Mouse (Mus musculus) kidney, postnatal 25 days (tissue): ENCODE results near the gene Gtf2a2.

Experiments
- DNase-seq, 2 experiments: peaks; one replicate each; pipeline ENCODE4 v3.0.0; 2021; ENCODE audit warnings: mixed read lengths in 2 of 2

Gene Gtf2a2

GRCm38 (mm10) chr9:70012408-70012901 is at the start of gene Gtf2a2:
Gene Gtf2a2, plus strand, starts transcription at chr9:70012550.
- peak; percentile 96 for DNase-seq

DNA sequence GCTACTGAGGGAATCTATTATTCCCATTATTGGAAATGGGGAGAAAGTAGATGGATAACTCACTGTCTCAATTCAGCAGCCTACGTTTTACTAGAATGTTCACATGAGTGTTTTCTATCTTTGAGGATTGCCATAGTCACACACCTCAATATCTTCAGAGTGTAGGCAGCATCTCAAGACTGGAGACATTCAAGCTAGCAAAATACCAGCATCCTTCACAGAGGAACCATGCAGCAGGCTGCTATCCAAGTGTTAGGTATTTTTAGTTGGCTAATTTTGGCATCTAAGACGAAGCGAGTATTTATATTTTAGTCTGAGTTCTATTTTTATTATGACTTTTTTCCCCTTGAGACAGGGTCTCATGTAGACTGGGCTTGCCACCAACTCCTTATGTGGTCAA is 48.0 kb upstream of the Gtf2a2 start:
- no peak for DNase-seq

DNA sequence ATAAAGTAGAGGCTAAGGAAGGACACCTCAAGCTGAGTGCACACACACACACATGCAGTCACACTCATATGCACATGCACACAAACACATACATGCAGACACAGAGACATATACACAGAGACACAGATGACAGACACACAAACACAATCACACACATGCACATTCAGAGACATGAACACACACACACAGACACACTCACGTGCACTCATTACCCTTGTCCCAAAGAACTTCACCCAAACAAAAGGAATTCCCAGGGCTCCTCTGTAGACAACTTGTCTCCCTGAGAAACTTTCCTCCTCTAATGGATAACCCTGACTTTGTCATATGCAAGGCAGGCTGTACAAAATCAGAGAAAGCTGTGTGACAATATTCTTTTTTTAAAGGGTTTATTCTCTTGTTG is 26.8 kb upstream of the Gtf2a2 start:
- DNase-seq: no peak

DNA sequence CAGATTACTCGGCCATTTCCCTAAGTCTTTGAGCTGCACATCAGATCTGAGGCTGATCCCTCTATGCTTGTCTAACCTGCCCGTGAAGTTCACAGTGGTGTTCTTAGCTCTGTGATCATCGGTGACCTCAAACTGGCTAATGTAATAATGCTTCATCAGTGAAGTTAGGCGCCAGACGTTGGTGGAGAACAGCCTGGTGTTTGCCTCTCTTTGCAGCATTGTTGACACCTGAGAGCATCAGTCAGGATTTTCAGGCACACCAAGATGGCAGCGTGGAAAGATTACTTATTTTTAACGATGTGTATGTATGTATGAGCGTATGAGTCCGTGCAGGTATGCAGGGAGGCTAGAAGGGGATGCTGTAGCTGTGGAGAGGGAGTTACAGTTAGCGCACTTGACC is 26.3 kb upstream of the Gtf2a2 start:
- no peak for DNase-seq

DNA sequence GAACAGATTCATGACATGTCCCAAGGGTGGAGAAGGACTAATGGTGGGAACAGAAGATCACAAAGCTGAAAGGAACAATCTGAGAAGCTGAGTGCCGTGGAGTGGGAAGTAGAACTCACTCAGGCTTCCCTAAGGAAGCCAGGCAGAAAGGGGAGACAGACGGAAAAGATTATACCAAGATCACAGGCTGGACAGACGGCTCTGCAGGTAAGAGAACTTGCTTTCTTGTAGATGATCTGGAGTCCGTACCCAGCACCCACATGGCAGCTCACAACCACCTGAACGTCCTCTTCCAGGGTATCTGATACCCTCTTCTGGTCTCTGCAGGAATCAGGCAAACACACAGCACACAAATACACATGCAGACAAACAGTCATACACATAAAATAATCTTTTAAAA is 25.8 kb upstream of the Gtf2a2 start:
- DNase-seq: no peak

GRCm38 (mm10) chr9:69987579-69987978 is 24.8 kb upstream of the Gtf2a2 start:
- DNase-seq: peak in 1 of 2 experiments; percentile 75

GRCm38 (mm10) chr9:69988706-69989302 is 23.5 kb upstream of the Gtf2a2 start:
- no peak for DNase-seq

DNA sequence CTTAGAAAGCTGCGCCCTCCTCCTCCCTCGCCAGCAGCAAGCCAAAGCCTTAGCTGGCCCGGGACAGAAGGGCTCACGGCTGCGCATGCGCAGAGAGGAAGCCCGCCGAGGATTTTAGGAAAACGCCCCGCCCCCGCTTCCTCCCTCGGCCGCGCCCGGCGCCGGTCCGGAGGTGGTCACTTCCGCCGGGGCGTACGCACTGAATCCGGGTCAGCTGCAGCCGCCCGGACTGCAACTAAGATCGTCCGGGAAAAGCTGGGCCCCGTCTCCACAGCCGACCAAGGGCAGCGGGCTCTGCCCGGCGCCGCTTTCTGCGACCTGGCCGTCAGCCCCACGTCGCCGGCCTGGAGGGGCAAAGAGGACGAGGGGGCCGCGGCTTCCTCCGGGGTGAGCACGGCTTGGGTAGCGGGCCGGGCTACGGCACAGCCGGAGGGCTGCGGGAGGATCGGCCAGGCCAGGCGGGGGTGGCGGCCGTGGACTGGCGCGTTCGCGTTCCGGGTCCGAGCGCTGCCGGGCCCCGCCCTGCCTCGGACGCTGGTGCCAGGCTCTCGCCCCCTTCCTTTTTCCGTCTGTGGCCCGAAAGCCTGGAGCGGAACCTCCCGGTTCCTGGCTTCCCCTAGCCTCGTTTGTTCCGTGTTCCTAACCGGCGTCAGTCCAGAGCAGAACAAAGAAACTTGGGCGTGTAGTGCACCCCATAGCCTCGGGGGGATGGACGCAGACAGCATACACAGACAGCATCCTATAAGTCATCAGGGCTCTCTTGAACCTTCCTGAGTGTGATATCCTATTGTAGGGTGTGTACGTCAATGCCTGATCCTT is 22.8 kb upstream of the Gtf2a2 start, which contains the start of gene Bnip2:
Gene Bnip2, plus strand, starts transcription at position 164 of the 819 bp plus-strand sequence.
- DNase-seq: peak; percentile 98 to 99

DNA sequence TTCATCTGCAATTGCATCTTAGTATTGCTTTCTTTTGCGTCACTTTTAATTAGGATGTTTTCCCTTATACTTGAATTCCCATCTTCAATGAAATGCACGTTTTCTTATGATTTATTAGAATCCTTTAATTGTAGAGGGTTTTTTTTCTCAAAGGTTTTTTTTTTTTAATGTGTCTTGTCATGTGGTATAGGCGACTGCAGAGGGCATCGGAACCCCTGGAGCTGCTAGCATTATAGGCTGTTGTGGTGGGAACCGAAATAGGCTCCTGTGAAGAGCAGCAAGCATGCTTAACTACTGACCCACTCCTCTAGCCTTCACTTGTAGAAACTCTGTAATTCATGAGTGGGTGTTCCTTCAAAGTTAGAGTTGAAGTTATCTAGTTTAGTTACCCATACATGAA is 22.0 kb upstream of the Gtf2a2 start:
- no peak for DNase-seq

DNA sequence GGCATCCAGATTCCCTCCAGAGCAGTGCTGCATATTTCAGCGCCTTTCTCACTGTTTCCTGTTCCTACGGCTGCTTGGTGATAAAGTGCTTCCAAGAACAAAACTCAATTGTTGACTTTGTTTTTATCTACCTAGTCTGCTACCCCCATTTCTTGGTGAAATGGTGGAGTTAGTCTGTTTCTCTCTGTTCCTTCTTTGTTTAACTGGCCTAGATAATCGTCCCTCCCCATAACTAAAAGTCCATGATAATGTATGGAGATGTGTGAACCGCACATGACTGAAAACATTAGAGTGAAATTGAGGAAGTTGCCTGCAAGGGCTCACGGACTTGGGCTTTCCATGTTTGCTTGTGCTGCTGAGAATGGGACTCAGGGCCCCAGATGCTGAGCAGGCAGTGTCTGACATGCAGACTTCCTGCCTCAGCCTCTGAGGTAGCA is 19.5 kb upstream of the Gtf2a2 start:
- DNase-seq: no peak

GRCm38 (mm10) chr9:69993479-69993878 is 18.9 kb upstream of the Gtf2a2 start:
- DNase-seq: no peak

DNA sequence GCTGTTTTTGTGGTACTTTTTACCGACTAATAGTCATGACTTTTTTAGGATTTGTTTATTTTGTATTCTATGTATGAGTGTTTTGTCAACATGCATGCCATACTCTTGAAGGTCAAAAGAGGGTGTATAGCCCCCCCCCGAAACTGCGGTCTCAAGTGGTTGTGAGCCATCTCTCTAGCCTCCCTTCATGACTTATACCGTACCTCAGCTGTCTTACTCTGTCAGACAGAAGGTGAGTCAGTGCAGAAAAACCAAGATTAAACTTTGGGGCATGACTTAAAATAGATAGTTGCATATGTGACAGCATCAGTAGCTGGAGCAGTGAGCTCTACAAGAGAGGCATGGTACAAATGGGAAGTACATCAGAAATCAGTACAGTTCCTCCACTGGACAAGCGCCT is 17.8 kb upstream of the Gtf2a2 start:
- DNase-seq: no peak

- DNase-seq: no peak
These were observed 13.0 kb upstream of the Gtf2a2 start for GRCm38 (mm10) chr9:69999318-69999717.

DNA sequence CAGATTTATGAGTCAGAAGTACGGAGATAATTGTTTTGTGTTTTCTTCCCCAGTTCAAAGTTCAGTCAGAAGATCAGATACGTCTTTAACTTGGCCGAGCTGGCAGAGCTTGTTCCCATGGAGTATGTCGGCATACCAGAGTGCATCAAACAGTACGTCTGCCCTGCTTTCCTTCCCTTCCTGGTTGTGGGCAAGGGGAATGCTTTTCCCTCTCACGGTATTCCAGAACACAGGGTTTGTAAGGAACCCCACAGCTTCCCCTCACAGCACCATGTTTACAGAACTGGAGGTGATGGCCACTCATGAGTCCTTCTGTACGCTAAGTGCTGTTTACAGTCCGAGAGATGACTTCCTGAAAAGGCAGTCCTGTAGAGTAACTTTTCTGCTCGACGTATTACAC is 8.8 kb upstream of the Gtf2a2 start:
- DNase-seq: no peak

- DNase-seq: peak; percentile 19 to 66
These were observed 5.4 kb upstream of the Gtf2a2 start for GRCm38 (mm10) chr9:70006984-70007383.

- no peak for DNase-seq
These were observed 4.7 kb upstream of the Gtf2a2 start for GRCm38 (mm10) chr9:70007506-70008248.

- no peak for DNase-seq
These were observed 2.5 kb upstream of the Gtf2a2 start for GRCm38 (mm10) chr9:70009754-70010304.

DNA sequence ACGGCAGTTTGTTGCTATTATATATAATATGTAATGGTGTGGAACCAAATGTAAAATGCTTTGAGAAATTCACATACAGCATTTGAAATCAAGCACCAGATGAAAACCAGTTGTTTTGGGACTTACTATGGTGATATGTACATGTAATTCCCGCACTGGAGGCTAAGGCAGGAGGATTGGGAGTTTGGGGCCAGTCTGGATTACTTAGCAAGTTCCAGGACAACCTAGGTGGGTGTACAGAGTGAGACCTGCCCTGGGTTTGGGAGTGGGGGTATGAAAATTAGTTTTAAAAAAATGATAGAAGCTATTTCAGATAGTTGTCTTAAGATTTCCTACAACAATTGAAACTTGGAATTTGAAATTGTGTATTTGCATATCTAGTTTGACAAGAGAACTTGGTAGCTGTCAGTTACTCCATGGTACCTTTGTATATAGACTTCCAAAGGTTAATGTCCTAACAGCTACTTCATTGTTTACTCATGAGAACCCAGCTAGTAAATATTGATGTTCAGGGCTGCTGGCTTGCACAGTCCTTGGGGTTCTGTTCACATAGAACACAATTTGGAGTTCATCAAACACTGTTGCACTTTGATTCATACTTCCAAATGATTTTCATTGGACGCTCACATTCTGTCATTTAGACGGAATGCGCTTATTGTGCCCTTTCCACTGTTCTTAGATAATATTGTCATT is 1.4 kb upstream of the Gtf2a2 start:
- no peak for DNase-seq

DNA sequence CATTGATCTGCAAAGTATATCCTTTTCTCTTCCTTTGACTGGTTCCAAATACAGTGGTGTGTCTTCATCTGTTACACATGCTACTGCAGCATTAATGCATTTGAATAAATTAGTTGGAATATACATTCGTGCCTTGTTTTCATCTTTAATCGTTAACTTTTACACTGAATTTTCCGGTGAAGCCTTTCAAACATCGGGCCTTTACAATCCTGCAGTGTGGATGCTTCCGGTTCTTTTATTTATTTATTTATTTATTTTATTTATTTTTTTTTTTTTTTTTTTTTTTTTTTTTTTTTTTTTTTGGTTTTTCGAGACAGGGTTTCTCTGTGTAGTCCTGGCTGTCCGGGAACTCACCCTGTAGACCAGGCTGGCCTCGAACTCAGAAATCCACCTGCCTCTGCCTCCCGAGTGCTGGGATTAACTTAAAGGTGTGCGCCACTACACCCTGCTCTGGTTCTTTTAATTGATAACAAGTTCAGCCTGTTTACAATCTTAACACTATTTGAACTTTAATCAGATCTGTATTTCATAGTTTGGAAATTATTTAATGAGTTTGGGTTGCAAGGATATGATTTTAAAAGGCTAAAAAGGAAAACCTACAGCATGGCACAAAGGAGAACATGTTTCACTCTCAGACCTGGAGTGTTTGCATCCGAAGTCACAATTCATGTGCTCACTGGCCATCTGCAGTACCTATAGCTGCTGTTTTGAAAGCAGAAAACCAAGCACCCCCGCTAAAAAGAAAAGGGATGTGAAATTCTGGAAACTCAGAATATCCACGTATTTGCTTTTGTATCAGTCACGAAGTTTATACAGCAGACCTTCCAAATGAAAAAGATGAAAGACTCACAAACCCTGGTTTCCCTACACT is 578 bp upstream of the Gtf2a2 start:
- no peak for DNase-seq

DNA sequence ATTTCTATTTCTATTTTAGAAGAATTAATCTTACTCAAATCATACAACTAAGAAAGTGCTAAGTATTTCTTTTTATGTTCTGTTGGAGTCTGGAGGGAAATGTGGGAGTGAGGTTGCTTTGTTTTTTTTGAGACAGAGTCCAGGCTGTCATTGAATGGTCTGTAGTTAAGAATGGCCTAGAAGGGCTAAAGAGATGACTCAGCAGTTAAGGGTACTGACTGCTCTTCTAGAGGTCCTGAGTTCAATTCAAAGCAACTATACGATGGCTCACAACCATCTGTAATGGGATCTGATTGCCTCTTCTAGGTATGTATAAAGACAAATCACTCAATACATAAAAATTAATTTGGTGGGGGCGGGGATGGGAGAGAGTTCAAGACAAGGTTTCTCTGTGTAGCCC is 3.3 kb downstream of the Gtf2a2 start:
- DNase-seq: no peak

DNA sequence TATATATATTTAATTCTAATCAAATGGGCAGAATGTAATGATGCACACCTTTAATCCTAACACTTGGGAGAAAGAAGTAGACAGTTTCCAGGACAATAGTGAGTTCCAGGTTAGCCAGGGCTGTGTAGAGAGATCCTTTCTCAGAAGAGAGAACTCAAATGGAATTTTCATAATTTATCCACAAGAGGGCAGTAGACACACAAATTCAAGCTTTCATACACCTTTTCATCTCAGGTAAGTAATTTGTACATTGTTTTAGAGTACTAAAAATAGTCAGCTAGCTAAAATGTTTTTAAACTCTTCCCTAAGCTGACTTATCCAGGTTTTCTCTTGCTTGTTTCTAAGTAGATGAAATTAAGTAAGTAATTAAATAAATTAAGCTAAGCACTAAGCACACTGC is 6.5 kb downstream of the Gtf2a2 start:
- DNase-seq: no peak

GRCm38 (mm10) chr9:70021610-70022009 is 9.3 kb downstream of the Gtf2a2 start:
- no peak for DNase-seq
